Mouse (Mus musculus) liver, embryonic 14.5 days (tissue): Measurements from ENCODE around the gene Sppl2b. TPM values are rescaled to one million over a fixed set of nuclear protein-coding genes. Genes with fewer than 3 reads are reported as not detected.

Experiments
- ATAC-seq: fragments of 200-750 bp; cut with Nextera tagmentation; 2 replicates; pipeline ENCODE4 v1.8.0; 2017; ENCODE audit warnings: moderate number of reproducible peaks, mild to moderate bottlenecking, moderate library complexity; ENCODE audit not compliant: insufficient read depth
- DNase-seq, 3 experiments: peaks; one replicate each; pipeline ENCODE4 v3.0.0-alpha.2; 2012 to 2013; ENCODE audit warnings: low read depth in 3 of 3, low spot score in 3 of 3
- H3K27ac ChIP-seq: fragments of 300-500 bp; sonication (generic); 2 replicates; pipeline ENCODE4 v1.5.1; 2014; ENCODE audit warnings: moderate library complexity, mild to moderate bottlenecking, control low read depth, inconsistent platforms
- H3K27me3 ChIP-seq: fragments of 300-500 bp; sonication (generic); 2 replicates; pipeline ENCODE4 v1.6.1; 2014; ENCODE audit warnings: mild to moderate bottlenecking, low read length, moderate library complexity; ENCODE audit not compliant: control insufficient read depth, insufficient read depth
- H3K36me3 ChIP-seq: fragments of 300-500 bp; sonication (generic); replicated peaks from 2 replicates; pipeline ENCODE4 v1.6.1; 2014; ENCODE audit warnings: low read depth; ENCODE audit not compliant: control insufficient read depth, insufficient read depth
- H3K4me1 ChIP-seq, 2 experiments: fragments of 200-500 bp in 1 of 2; fragments of 300-500 bp in 1 of 2; sonication (generic) in 1 of 2; replicated peaks; 2 replicates each; pipeline ENCODE4 v1.6.1; 2012 to 2014; ENCODE audit warnings: antibody characterized with exemption in 1 of 2, inconsistent platforms in 1 of 2, low read length in 1 of 2; ENCODE audit not compliant: control insufficient read depth in 2 of 2, insufficient read depth in 2 of 2
- H3K4me2 ChIP-seq: fragments of 300-500 bp; sonication (generic); 2 replicates; pipeline ENCODE4 v1.6.1; 2014; ENCODE audit warnings: low read depth, mild to moderate bottlenecking, control low read depth, moderate library complexity
- H3K4me3 ChIP-seq, 2 experiments: fragments of 200-500 bp in 1 of 2; fragments of 300-500 bp in 1 of 2; sonication (generic) in 1 of 2; 2 replicates each; pipeline ENCODE4 v1.5.1; 2012 to 2014; ENCODE audit warnings: low read depth in 2 of 2, low read length in 2 of 2, mild to moderate bottlenecking in 2 of 2, control low read depth in 1 of 2, inconsistent platforms in 1 of 2, moderate library complexity in 1 of 2; ENCODE audit not compliant: insufficient read depth in 1 of 2
- H3K9ac ChIP-seq: fragments of 300-500 bp; sonication (generic); replicated peaks from 2 replicates; pipeline ENCODE4 v1.6.1; 2014; ENCODE audit warnings: mild to moderate bottlenecking, control low read depth, moderate library complexity
- H3K9me3 ChIP-seq: fragments of 300-500 bp; sonication (generic); 2 replicates; pipeline ENCODE4 v1.6.1; 2016; ENCODE audit warnings: low read length, mixed read lengths; ENCODE audit not compliant: control insufficient read depth
- CTCF ChIP-seq: IDR thresholded peaks from 2 replicates; pipeline ENCODE4 v1.5.1; 2016; ENCODE audit warnings: antibody characterized with exemption, low read depth, control low read depth
- EP300 ChIP-seq: IDR thresholded peaks from 2 replicates; pipeline ENCODE4 v1.6.1; 2016; ENCODE audit warnings: antibody characterized with exemption, low read depth
- WGBS: fragments of 180-500 bp; shearing (Covaris S2); extraction: QIAGEN DNeasy Blood & Tissue Kit; methylation state at CpG from one replicate; pipeline ENCODE4 v1.1.7; 2014; ENCODE audit not compliant: insufficient replicate concordance; 5-methylcytosine and 5-hydroxymethylcytosine counted together
- polyA plus RNA-seq, 2 experiments: library from polyadenylated mRNA; depleted of rRNA in 1 of 2; stranded (reverse) in 1 of 2; unstranded in 1 of 2; fragments of >200 nt; fragmentation: Nextera tagmentation in 1 of 2; extraction: Ambion mirVana in 1 of 2; gene quantifications; 2 replicates each; pipeline versions ENCODE4 v1.2.1 to v1.2.3; 2012 to 2014

Gene Sppl2b
- polyA plus RNA-seq, 2 experiments, result 34.7 to 76.1 TPM

DNA sequence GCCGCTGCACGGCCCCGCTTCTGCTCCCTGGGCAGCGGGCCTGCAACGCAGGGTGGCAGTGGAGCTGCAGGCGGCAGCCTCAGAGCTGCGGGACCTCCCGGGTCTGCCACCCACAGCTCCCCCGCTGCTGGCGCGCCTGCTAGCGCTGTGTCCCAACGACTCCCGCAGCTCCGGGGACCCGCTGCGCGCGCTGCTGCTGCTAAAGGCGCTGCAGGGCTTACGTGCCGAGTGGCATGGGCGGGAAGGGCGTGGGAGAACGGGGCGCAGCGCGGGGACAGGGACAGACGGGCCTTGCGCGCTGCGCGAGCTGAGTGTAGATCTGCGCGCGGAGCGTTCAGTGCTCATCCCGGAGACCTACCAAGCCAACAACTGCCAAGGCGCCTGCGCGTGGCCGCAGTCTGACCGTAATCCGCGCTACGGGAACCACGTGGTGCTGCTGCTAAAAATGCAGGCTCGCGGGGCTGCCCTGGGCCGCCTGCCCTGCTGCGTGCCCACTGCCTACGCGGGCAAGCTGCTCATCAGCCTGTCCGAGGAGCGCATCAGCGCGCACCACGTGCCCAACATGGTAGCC lies 47.9 kb upstream of the Sppl2b start:
- no peak for DNase-seq
- peaks cover 45% of the 10 kb centered on the region for H3K27me3 ChIP-seq
- TF ChIP-seq CTCF (no peak), EP300 (no peak)
- peaks cover 23% of the 10 kb centered on the region for H3K36me3 ChIP-seq
- H3K9me3 ChIP-seq, result no peaks in the 10 kb centered on the region
- H3K4me2 ChIP-seq, result peak overlapping the region; percentile 80
- ATAC-seq, result peak; percentile 39
- H3K4me3 ChIP-seq, result peak overlapping the region; percentile 17 to 50
- H3K27ac ChIP-seq, result no peak overlapping the region
- peak overlapping the region; percentile 48 for H3K9ac ChIP-seq
- peaks cover 2 to 5% of the 10 kb centered on the region in 2 experiments; a peak in 3 of 4 replicates for H3K4me1 ChIP-seq
- WGBS, result under 1% methylated on average over 58 of the region's 58 CpGs

- Histone ChIP-seq H3K9me3 (no peaks in the 10 kb centered on the region), H3K4me3 (no peak overlapping the region), H3K27ac (no peak overlapping the region), H3K36me3 (peaks cover 13% of the 10 kb centered on the region), H3K4me2 (no peak overlapping the region), H3K27me3 (peaks cover 48% of the 10 kb centered on the region), H3K4me1 (peaks cover 2 to 5% of the 10 kb centered on the region in 2 experiments; a peak in 3 of 4 replicates), H3K9ac (no peak overlapping the region)
- no peak for ATAC-seq
- TF ChIP-seq CTCF (no peak), EP300 (no peak)
- 23% methylated on average over 40 of the region's 40 CpGs for WGBS
- DNase-seq, result no peak
Observed at GRCm38 (mm10) chr10:80808099-80808984, 46.7 kb upstream of the Sppl2b start.

- DNase-seq (no peak), ATAC-seq (no peak)
- 6% methylated on average over 18 of the region's 18 CpGs for WGBS
- Histone ChIP-seq H3K27ac (no peak overlapping the region), H3K4me3 (no peak overlapping the region), H3K4me2 (no peak overlapping the region), H3K4me1 (peaks cover 2 to 5% of the 10 kb centered on the region in 2 experiments; a peak in 3 of 4 replicates), H3K27me3 (peaks cover 48% of the 10 kb centered on the region), H3K36me3 (peaks cover 5% of the 10 kb centered on the region), H3K9ac (no peak overlapping the region), H3K9me3 (no peaks in the 10 kb centered on the region)
- TF ChIP-seq EP300 (no peak), CTCF (no peak)
Observed at GRCm38 (mm10) chr10:80808985-80809632, 46.0 kb upstream of the Sppl2b start.

DNA sequence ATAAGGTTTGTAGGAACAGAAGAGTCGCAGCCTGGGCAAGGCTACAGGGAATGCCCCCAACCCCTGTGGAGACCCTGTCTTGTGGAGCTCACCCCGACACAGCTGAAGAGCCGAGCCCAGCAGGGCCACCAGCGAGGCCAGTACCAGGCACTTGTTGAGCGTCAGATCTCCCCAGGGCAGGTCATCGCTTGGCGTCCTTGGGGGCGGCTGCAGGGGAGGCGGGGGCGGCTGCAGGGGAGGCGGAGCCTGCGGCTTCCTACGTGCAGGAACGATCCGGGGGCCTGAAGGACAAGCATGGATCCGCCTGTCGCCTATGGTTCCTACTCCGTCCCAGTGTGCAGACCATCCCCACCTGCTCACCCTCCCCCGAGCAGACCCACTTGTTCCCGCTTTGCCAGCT lies 45.0 kb upstream of the Sppl2b start:
- no peaks in the 10 kb centered on the region for H3K36me3 ChIP-seq
- H3K4me2 ChIP-seq, result no peak overlapping the region
- TF ChIP-seq CTCF, result no peak
- TF ChIP-seq EP300, result no peak
- H3K9me3 ChIP-seq, result no peaks in the 10 kb centered on the region
- ATAC-seq, result no peak
- no peak overlapping the region for H3K4me3 ChIP-seq
- H3K27me3 ChIP-seq, result peaks cover 48% of the 10 kb centered on the region
- DNase-seq, result no peak
- 7% methylated on average over 20 of the region's 20 CpGs for WGBS
- H3K9ac ChIP-seq, result no peak overlapping the region
- H3K27ac ChIP-seq, result no peak overlapping the region
- peaks cover 2 to 5% of the 10 kb centered on the region in 2 experiments; a peak in 3 of 4 replicates for H3K4me1 ChIP-seq
